In genomic region chr17:66786166-66786565, GRCm38 (mm10) we compare ENCODE assay signal across 22 mouse cellular contexts.
DNase-seq lines count a peak whose midpoint lies in the region; ATAC-seq lines count a peak whose summit lies in the region.
"Had no signal": no experiment of that assay in that cellular context is flagged by ENCODE, and none has a peak within 500 bp of the region (broad histone marks: within the 10 kb centered on the region; RNA-seq: fewer than 3 reads in every experiment).

No protein-coding gene starts in this region.

- H3K9me3 ChIP-seq in heart, embryonic 10.5 days = no peaks in the 10 kb centered on the region
- no peaks in the 10 kb centered on the region for H3K9me3 ChIP-seq in neural tube, embryonic 12.5 days
- H3K9me3 ChIP-seq in neural tube, embryonic 13.5 days = no peaks in the 10 kb centered on the region
- H3K9me3 ChIP-seq: embryonic facial prominence, embryonic 13.5 days; forebrain, embryonic 13.5 days; limb, embryonic 13.5 days; liver, embryonic 12.5 days had no signal

- WGBS in heart, embryonic 10.5 days = 67% methylated on average over 12 of the region's 12 CpGs
- WGBS in neural tube, embryonic 12.5 days = 29% methylated on average over 12 of the region's 12 CpGs
- 25% methylated on average over 12 of the region's 12 CpGs for WGBS in neural tube, embryonic 13.5 days

- H3K27ac ChIP-seq in heart, embryonic 10.5 days = no peak overlapping the region
- no peak overlapping the region for H3K27ac ChIP-seq in neural tube, embryonic 12.5 days
- peak overlapping the region; percentile 23; the same call in 1 of the 2 replicates for H3K27ac ChIP-seq in neural tube, embryonic 13.5 days (replicated peaks)
- H3K27ac ChIP-seq: embryonic facial prominence, embryonic 13.5 days; forebrain, embryonic 13.5 days; limb, embryonic 13.5 days; liver, embryonic 12.5 days had no signal

- peak; percentile 79 for DNase-seq in heart, adult 11 months
- no peak for DNase-seq in heart, embryonic 10.5 days (ENCODE audit: low spot score)
- DNase-seq in neural tube, embryonic 10.5 days (ENCODE audit: extremely low spot score, low spot score) = no peak
- DNase-seq in cerebellum, postnatal 36 days = no peak
- DNase-seq in lung, postnatal 36 days = no peak
- DNase-seq: adrenal gland, postnatal 10 days; cerebellum, adult 18-20 months; cerebellum, postnatal 25 days; kidney, adult 8-10 months; kidney, postnatal 14 days; layer of hippocampus, postnatal 36 days; lung, adult 2 months; lung, postnatal 14 days; thymus, postnatal 4 days had no signal

- H3K27me3 ChIP-seq in heart, embryonic 10.5 days (ENCODE audit: insufficient read depth, poor library complexity, severe bottlenecking) = no peaks in the 10 kb centered on the region
- no peaks in the 10 kb centered on the region for H3K27me3 ChIP-seq in neural tube, embryonic 12.5 days (replicated peaks)
- H3K27me3 ChIP-seq in neural tube, embryonic 13.5 days = no peaks in the 10 kb centered on the region
- H3K27me3 ChIP-seq: embryonic facial prominence, embryonic 13.5 days; forebrain, embryonic 13.5 days; liver, embryonic 12.5 days had no signal

- ATAC-seq in neural tube, embryonic 12.5 days (ENCODE audit: low FRiP score, low read depth) = no peak
- no peak for ATAC-seq in neural tube, embryonic 13.5 days (ENCODE audit: low read depth)
- ATAC-seq: forebrain, embryonic 13.5 days; liver, embryonic 12.5 days had no signal

- peaks cover 14% of the 10 kb centered on the region for H3K4me1 ChIP-seq in heart, embryonic 10.5 days
- H3K4me1 ChIP-seq in neural tube, embryonic 12.5 days = peaks cover 14% of the 10 kb centered on the region
- peaks cover 8% of the 10 kb centered on the region for H3K4me1 ChIP-seq in neural tube, embryonic 13.5 days (replicated peaks)
- H3K4me1 ChIP-seq: liver, embryonic 12.5 days had no signal

- no peak overlapping the region for H3K4me3 ChIP-seq in heart, embryonic 10.5 days
- no peak overlapping the region for H3K4me3 ChIP-seq in neural tube, embryonic 12.5 days
- H3K4me3 ChIP-seq in neural tube, embryonic 13.5 days = no peak overlapping the region
- H3K4me3 ChIP-seq: embryonic facial prominence, embryonic 13.5 days; erythroblast, embryonic 14.5 days; forebrain, embryonic 13.5 days; limb, embryonic 13.5 days; liver, embryonic 12.5 days had no signal

- no peaks in the 10 kb centered on the region for H3K36me3 ChIP-seq in heart, embryonic 10.5 days
- no peaks in the 10 kb centered on the region for H3K36me3 ChIP-seq in neural tube, embryonic 12.5 days
- no peaks in the 10 kb centered on the region for H3K36me3 ChIP-seq in neural tube, embryonic 13.5 days
- H3K36me3 ChIP-seq: embryonic facial prominence, embryonic 13.5 days; limb, embryonic 13.5 days; liver, embryonic 12.5 days had no signal

- H3K4me2 ChIP-seq in neural tube, embryonic 12.5 days (replicated peaks) = peak overlapping the region; percentile 27; the same call in 1 of the 2 replicates
- H3K4me2 ChIP-seq in neural tube, embryonic 13.5 days = no peak overlapping the region
- H3K4me2 ChIP-seq: embryonic facial prominence, embryonic 13.5 days; forebrain, embryonic 13.5 days; heart, embryonic 11.5 days; limb, embryonic 13.5 days; liver, embryonic 12.5 days had no signal

- H3K9ac ChIP-seq in neural tube, embryonic 12.5 days = no peak overlapping the region
- H3K9ac ChIP-seq in neural tube, embryonic 13.5 days = no peak overlapping the region
- H3K9ac ChIP-seq: embryonic facial prominence, embryonic 13.5 days; forebrain, embryonic 13.5 days; limb, embryonic 13.5 days; liver, embryonic 12.5 days had no signal
